Comparison of ENCODE assay signal across 22 mouse cellular contexts in the genomic region with DNA sequence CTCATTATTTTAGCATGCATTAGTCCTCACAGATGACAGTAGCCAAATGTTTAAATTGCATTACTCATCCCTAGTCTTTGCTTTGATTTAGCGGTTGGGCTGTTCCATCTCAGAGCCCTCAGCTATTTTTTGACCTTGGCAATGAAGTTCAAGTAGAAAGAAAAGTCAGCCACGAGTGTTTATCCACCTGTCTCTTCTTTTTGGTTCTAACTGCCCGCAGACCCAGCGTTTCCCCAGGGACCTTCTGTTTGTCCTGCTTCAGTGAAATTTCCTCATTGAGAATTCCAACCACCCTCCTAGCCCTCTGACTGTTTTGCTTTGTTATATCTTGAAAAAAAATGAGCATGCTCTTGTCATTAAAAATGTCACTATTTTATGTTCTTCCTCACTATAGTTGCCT.
"Had no signal": no experiment of that assay in that cellular context is flagged by ENCODE, and none has a peak within 500 bp of the region (broad histone marks: within the 10 kb centered on the region; RNA-seq: fewer than 3 reads in every experiment).

No protein-coding gene starts in this region.

- DNase-seq: liver, embryonic 13.5 days; liver, postnatal 0 days; lung, adult 2 months; lung, postnatal 14 days; lung, postnatal 36 days; retina, postnatal 1 day; right cerebral cortex, adult 18-20 months; right cerebral cortex, postnatal 25 days; right cerebral cortex, postnatal 4 days; spleen, adult 18-20 months; thymus, adult 18-20 months; thymus, postnatal 14 days; thymus, postnatal 36 days had no signal

- H3K27ac ChIP-seq: liver, embryonic 13.5 days; liver, embryonic 15.5 days; lung, embryonic 15.5 days; macrophage; midbrain, embryonic 10.5 days; midbrain, embryonic 12.5 days; neural tube, embryonic 12.5 days had no signal

- H3K9ac ChIP-seq: liver, embryonic 13.5 days; liver, embryonic 15.5 days; liver, postnatal 0 days; lung, embryonic 15.5 days; midbrain, embryonic 12.5 days; neural tube, embryonic 12.5 days had no signal

- H3K36me3 ChIP-seq: liver, embryonic 13.5 days; liver, embryonic 15.5 days; lung, embryonic 15.5 days; midbrain, embryonic 10.5 days; midbrain, embryonic 12.5 days; neural tube, embryonic 12.5 days had no signal

- H3K27me3 ChIP-seq: liver, embryonic 13.5 days; liver, embryonic 15.5 days; lung, embryonic 15.5 days; megakaryocyte, embryonic 14.5 days; midbrain, embryonic 12.5 days; neural tube, embryonic 12.5 days had no signal

- H3K4me3 ChIP-seq: liver, embryonic 13.5 days; liver, embryonic 15.5 days; lung, embryonic 15.5 days; megakaryocyte, embryonic 14.5 days; midbrain, embryonic 10.5 days; midbrain, embryonic 12.5 days; neural tube, embryonic 12.5 days had no signal

- H3K4me1 ChIP-seq: liver, embryonic 13.5 days; liver, embryonic 15.5 days; lung, embryonic 15.5 days; megakaryocyte, embryonic 14.5 days; midbrain, embryonic 10.5 days; midbrain, embryonic 12.5 days; neural tube, embryonic 12.5 days had no signal

- H3K4me2 ChIP-seq: liver, embryonic 13.5 days; liver, embryonic 15.5 days; lung, embryonic 15.5 days; midbrain, embryonic 12.5 days; neural tube, embryonic 12.5 days had no signal

- H3K9me3 ChIP-seq: liver, embryonic 13.5 days; liver, embryonic 15.5 days; lung, embryonic 15.5 days; megakaryocyte, embryonic 14.5 days; midbrain, embryonic 10.5 days; midbrain, embryonic 12.5 days; neural tube, embryonic 12.5 days had no signal

- ATAC-seq: liver, postnatal 0 days; lung, postnatal 0 days; midbrain, embryonic 16.5 days had no signal
